Mouse (Mus musculus): ENCODE data around the gene Slc39a9. TPM values are rescaled to one million over a fixed set of nuclear protein-coding genes. Genes with fewer than 3 reads are reported as not detected.

Slc39a9 gene
- polyA plus RNA-seq, 1 experiment, result 15.7 TPM

DNA sequence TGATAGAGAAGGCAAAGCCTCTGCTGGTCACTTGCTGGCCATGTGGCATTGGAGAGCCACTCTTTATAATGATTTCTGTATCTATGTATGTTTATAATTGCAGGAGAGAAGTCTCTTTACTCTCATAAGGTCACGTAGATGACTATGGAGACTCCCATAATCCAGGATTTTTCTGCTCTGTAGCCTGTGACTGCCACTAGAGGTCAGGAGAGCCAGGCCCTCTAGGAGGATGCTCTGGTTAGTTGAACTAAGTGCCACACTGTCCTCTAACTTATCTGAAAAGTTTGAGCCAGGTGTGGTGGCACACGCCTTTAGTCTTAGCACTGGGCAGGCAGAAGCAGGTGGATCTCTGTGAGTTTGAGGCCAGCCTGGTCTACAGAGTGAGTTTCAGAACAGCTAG, 85.1 kb downstream of the Slc39a9 start:
- TF ChIP-seq GATA1 (IDR thresholded peaks at IDR 0.05; ENCODE audit: low read length), result no peak

DNA sequence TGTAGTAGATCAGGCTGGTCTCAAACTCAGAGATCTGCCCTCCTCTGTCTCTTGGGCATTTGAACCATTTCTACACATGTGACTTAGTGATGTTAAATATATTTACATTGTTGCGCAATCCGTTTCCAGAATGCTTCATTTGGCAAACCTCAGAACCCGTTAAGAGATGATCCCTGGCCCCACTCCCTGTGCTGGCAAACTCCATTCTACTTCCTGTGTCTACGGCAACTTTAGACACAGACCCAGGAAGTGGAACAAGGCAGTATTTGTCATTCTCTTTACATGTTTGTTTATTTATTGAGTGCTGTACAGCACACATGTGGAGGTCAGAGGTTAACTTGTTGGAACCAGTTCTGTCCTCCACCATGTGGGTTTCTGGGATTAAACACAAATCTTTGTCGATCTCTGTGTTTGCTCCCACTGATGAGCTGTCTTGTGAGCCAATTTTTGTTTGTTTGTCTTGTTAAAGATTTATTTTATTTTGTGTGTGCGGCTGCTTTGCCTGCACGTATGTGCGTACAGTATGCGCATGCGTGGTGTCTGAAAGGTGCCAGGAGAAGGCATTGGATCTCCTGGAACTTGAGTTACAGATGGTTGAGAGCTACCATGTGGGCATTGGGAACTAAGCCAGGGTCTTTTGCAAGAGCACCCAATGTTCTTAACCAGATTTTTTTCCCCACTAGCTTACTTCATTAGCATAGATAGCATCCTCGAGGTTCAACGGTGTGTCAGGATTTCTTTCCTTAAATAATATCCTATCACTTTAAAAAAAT, 86.3 kb downstream of the Slc39a9 start:
- TF ChIP-seq GATA1 (IDR thresholded peaks at IDR 0.05; ENCODE audit: low read length), result no peak

DNA sequence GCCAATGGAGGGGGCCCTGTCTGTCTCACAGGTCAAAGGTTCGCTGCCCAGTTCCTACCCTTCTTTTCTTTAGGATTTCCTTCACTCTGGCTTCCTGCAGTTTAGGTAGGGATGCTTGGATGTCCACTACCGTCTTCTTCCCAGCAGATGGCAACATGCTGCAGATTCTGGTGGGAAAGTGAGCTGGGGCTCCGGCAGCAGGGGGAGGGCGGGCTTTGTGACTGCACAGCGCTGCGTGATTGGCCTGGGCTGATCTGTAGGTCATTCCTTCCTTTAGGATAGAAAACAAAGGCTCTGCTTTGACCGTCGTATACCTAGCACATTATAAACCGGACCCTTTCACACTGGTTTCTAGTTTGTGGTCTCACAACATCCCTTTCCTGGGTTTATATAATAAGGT, 86.9 kb downstream of the Slc39a9 start:
- no peak for TF ChIP-seq GATA1 (IDR thresholded peaks at IDR 0.05; ENCODE audit: low read length)

Other genes with a start within 250 kb of the Slc39a9 start
- 14.4 and 15.2 TPM in 2 replicates for gene Dcaf5, start 207.3 kb upstream of the Slc39a9 start, polyA plus RNA-seq (2012)
- 2.0 and 3.0 TPM in 2 replicates for gene Exd2, start 180.8 kb upstream of the Slc39a9 start, polyA plus RNA-seq (2012)
- gene Galnt16, start 125.6 kb upstream of the Slc39a9 start, polyA plus RNA-seq (2012), result not detected in 2 replicates
- gene Erh, start 458 bp downstream of the Slc39a9 start, polyA plus RNA-seq (2012), result 20.0 and 67.6 TPM in 2 replicates
- not detected in 2 replicates for gene Plekhd1, start 48.7 kb downstream of the Slc39a9 start, polyA plus RNA-seq (2012)
- not detected in 2 replicates for gene Ccdc177, start 116.8 kb downstream of the Slc39a9 start, polyA plus RNA-seq (2012)
- 22.0 and 22.1 TPM in 2 replicates for gene Susd6, start 146.6 kb downstream of the Slc39a9 start, polyA plus RNA-seq (2012)